Mouse (Mus musculus) ES-E14 (cell line): ENCODE data around the gene Agbl3.

Experiments used
- CHD2 ChIP-seq: IDR thresholded peaks from 2 replicates; pipeline ENCODE4 v1.6.1; 2014; ENCODE audit warnings: mild to moderate bottlenecking, low read depth, low read length, inconsistent platforms
- HCFC1 ChIP-seq: IDR thresholded peaks from 2 replicates; pipeline ENCODE4 v1.6.1; 2012; ENCODE audit warnings: low read length, inconsistent platforms, borderline replicate concordance; ENCODE audit not compliant: insufficient read depth
- MAFK ChIP-seq: IDR thresholded peaks from 2 replicates; pipeline ENCODE4 v1.6.1; 2014; ENCODE audit warnings: mild to moderate bottlenecking, low read depth, low read length, inconsistent platforms; ENCODE audit not compliant: insufficient read depth
- ZC3H11A ChIP-seq: IDR thresholded peaks from 2 replicates; pipeline ENCODE4 v1.6.1; 2012; ENCODE audit warnings: low read depth, mild to moderate bottlenecking, inconsistent platforms, low read length, borderline replicate concordance
- ZNF384 ChIP-seq: IDR thresholded peaks from 2 replicates; pipeline ENCODE4 v1.6.1; 2012; ENCODE audit warnings: low read depth, low read length, inconsistent platforms

- TF ChIP-seq ZC3H11A (no peak), CHD2 (no peak), HCFC1 (no peak), ZNF384 (no peak), MAFK (no peak)
These were observed 89.9 kb downstream of the Agbl3 start for GRCm38 (mm10) chr6:34870136-34870535.
